Mouse (Mus musculus) liver, adult (tissue): ENCODE results near the gene Terb1.

Experiments used
- GATA4 ChIP-seq: IDR thresholded peaks from 2 replicates; pipeline ENCODE4 v1.6.1; 2014; ENCODE audit warnings: mild to moderate bottlenecking, low read length; ENCODE audit not compliant: insufficient replicate concordance

The Terb1 gene

DNA sequence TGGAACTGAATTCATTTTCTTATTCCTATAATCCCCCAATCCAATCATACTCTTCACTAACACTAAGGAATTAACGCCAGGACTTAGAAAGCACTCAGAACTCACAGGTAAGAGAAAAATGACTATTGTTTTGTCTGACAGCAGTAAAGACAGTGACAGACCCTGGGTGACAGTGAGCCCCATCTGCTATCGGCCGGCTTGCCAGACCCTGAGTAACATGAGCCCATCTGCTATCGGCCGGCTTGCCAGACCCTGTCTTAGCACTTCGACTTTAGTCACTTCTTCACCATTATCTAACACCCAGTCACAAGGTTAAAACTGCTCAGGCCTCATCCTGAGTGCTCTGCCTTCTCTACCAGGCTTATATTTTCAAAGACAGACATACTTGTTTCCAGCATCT lies 20.0 kb upstream of the Terb1 start:
- TF ChIP-seq GATA4, result no peak

- TF ChIP-seq GATA4, result no peak
Measured at GRCm38 (mm10) chr8:104517872-104518271, 8.2 kb upstream of the Terb1 start.

DNA sequence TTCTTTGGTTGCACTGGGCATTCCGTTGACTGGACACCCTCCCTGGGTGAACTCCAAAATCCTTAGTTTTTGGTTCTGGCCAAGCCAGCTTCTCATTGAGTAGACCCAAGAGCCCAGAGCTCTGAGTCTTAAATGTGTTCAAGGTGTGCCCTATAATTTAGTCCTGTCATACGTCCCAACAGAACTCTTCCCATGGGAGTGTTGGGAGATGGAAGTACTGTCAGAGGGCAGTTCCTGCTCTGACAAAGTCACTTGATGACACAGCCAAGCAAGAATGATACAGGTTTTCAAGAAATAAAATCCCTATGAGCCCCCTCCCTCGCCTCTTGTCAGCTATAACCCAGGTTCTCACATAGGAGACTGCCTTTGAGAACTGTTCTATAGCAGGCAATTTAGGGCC lies 424 bp upstream of the Terb1 start:
- no peak for TF ChIP-seq GATA4

- TF ChIP-seq GATA4, result no peak
Measured at GRCm38 (mm10) chr8:104479091-104479490, 30.6 kb downstream of the Terb1 start.

DNA sequence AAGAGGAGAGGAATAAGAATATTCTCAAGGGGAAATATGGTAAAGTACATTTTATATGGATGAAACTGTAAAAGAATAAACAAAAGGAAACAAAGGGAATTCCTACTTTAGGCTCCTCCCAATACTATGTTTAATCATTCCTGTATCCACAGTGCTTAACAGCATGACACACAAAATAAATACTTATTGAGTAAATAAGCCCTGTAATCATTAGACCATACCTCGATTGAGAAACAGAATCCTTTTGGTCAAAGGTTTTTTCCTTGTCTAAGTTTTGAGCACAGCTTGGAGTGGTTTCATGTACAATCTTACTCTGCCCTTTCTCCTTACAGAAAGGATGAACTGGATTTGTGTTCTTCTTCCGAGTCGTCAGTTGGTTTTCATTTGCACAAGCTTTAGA lies 37.2 kb downstream of the Terb1 start:
- no peak for TF ChIP-seq GATA4

GRCm38 (mm10) chr8:104467463-104467862 lies 42.2 kb downstream of the Terb1 start:
- TF ChIP-seq GATA4, result no peak

DNA sequence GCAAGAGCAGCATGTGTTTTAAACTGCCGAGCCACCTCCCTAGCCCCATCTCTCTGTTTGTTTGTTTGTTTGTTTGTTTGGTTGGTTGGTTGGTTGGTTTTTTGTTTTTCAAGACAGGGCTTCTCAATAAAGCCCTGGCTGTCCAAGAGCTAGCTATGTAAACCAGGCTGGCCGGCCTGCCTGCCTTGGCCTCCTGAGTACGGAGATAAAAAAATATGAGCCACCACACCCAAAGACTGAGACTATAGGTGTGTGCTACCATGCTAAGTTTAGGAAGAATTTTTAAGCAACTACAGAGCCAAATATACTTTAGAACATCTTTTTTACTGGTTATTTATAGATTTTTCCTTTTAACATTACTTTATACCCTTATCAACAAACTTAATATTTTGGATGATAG lies 57.5 kb downstream of the Terb1 start:
- no peak for TF ChIP-seq GATA4

DNA sequence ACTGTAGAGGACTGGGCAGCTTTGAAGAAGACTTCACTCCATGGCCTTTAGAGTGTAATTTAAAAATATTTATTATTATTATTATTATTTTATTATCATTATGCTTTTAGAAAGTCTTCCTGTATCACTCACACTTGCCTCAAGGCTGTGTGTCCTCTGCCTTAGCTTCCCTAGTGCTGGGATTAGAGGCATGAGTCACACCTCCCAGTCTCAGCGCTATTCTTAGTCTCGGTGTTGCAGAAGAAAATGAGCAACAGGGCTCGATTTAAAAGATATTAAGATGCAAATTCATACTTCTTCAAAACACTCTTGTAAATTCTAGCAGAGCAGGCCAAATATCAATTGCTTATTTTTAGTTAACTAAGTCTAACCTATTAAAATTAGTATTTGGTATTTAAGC lies 60.9 kb downstream of the Terb1 start:
- no peak for TF ChIP-seq GATA4

DNA sequence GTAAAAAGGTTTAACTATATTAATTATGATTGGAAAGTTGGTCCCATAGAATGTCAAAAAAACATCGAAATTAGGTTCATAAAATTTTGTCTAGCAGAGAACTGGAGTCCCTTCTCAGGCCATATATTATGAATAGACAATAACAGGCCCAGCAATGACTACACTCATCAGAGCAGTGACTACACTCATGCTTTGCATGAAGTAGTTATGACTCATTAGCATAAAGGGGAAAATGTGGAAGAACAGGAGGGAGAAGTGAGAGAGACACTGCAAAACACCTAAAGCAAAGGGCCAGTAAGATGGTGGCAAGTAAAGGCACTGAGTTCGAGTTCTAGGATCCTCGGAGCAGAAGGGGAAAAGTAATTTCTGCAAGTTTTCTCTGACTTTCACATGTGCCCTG lies 63.7 kb downstream of the Terb1 start:
- TF ChIP-seq GATA4, result no peak

DNA sequence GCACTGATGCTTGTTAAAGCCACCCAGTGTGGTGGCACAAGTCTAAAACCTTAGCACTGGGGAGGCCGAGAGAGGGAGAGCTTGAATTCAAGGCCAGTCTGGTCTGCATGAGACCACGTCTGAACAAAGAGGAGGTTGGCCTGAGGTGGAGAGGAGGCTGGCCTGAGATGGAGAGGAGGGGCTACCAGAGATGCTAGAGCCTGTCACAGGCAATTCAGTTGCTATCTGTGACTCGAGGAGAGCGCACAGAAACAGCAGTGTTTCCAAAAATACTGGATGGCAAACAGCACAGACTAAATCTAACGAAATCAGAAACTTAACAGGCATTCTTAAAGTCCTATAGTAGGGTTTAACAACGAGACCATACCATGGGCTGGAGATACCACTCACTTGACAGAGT lies 64.5 kb downstream of the Terb1 start:
- no peak for TF ChIP-seq GATA4

- no peak for TF ChIP-seq GATA4
Measured at GRCm38 (mm10) chr8:104443125-104443679, 66.5 kb downstream of the Terb1 start.

- TF ChIP-seq GATA4, result peak; percentile 17; the same call in 1 of the 2 replicates
Measured at GRCm38 (mm10) chr8:104442299-104443124, 67.2 kb downstream of the Terb1 start, which contains the start of gene Dync1li2. Gene Dync1li2 (minus strand): TSS chr8:104443047.

GRCm38 (mm10) chr8:104441613-104442012 lies 68.1 kb downstream of the Terb1 start:
- TF ChIP-seq GATA4, result no peak

GRCm38 (mm10) chr8:104439461-104439860 lies 70.2 kb downstream of the Terb1 start:
- no peak for TF ChIP-seq GATA4

DNA sequence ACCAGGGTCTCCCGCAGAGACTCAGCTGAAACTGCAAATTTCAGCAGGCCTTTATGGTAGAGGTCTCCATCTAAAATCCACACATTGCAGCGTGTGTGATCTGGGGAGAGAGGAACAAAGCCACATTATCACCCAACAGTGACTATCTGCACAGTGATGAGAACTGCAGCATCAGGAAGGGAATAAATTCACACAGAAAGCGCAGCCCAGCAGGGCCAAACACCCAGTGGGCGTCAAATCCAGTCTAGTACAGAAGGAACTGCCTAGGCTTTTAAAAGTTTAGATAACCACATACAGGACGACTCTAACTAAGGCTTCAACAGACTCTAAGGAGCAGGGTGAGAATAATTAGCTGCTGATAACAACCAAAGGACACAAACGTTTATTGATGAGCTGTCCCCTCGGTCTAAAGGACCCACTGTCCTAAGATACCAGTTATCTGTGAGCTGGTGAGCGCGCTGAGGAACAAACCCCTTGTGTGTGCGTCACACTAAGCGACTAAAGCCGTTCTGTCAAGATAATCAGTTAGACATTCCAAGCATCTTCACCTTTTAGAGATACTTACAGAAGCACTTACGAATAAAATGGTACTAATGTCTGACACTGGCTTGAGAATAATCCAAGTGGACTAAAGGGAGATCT lies 72.1 kb downstream of the Terb1 start:
- no peak for TF ChIP-seq GATA4

- TF ChIP-seq GATA4, result no peak
Measured at GRCm38 (mm10) chr8:104436591-104436990, 73.1 kb downstream of the Terb1 start.
